Mouse (Mus musculus) limb, embryonic 11.5 days (tissue): ENCODE results near the gene Inpp5d. TPM values are rescaled to one million over a fixed set of nuclear protein-coding genes. Genes with fewer than 3 reads are reported as not detected.

Experiments used
- ATAC-seq: fragments of 200-750 bp; cut with Nextera tagmentation; 2 replicates; pipeline ENCODE4 v1.8.0; 2017; ENCODE audit warnings: low read depth; ENCODE audit not compliant: insufficient number of reproducible peaks, low FRiP score, low TSS enrichment
- DNase-seq: peaks from one replicate; pipeline ENCODE4 v3.0.0-alpha.2; 2015; ENCODE audit warnings: low spot score
- H3K27ac ChIP-seq: fragments of 300-500 bp; sonication (generic); replicated peaks from 2 replicates; pipeline ENCODE4 v1.5.1; 2014; ENCODE audit warnings: low read depth, mild to moderate bottlenecking, low read length
- H3K27me3 ChIP-seq: fragments of 300-500 bp; sonication (generic); 2 replicates; pipeline ENCODE4 v1.6.1; 2014; ENCODE audit warnings: mild to moderate bottlenecking, low read length, mixed read lengths; ENCODE audit not compliant: control insufficient read depth, insufficient read depth
- H3K36me3 ChIP-seq: fragments of 300-500 bp; sonication (generic); 2 replicates; pipeline ENCODE4 v1.6.1; 2014; ENCODE audit warnings: mild to moderate bottlenecking, low read length, moderate library complexity, mixed read lengths; ENCODE audit not compliant: control insufficient read depth, insufficient read depth
- H3K4me1 ChIP-seq: fragments of 300-500 bp; sonication (generic); 2 replicates; pipeline ENCODE4 v1.6.1; 2014; ENCODE audit warnings: low read length, mixed read lengths; ENCODE audit not compliant: control insufficient read depth, insufficient read depth
- H3K4me2 ChIP-seq: fragments of 300-500 bp; sonication (generic); 2 replicates; pipeline ENCODE4 v1.6.1; 2014; ENCODE audit warnings: low read depth, mild to moderate bottlenecking, moderate library complexity; ENCODE audit not compliant: severe bottlenecking
- H3K4me3 ChIP-seq: fragments of 300-500 bp; sonication (generic); 2 replicates; pipeline ENCODE4 v1.5.1; 2014; ENCODE audit warnings: low read depth, low read length
- H3K9ac ChIP-seq: fragments of 300-500 bp; sonication (generic); 2 replicates; pipeline ENCODE4 v1.6.1; 2014; ENCODE audit warnings: mild to moderate bottlenecking, low read length
- H3K9me3 ChIP-seq: fragments of 300-500 bp; sonication (generic); 2 replicates; pipeline ENCODE4 v1.6.1; 2016; ENCODE audit warnings: low read length; ENCODE audit not compliant: control insufficient read depth
- WGBS: fragments of 180-500 bp; shearing (Covaris S2); extraction: QIAGEN DNeasy Blood & Tissue Kit; methylation state at CpG from one replicate; pipeline ENCODE4 v1.1.7; 2014; 5-methylcytosine and 5-hydroxymethylcytosine counted together
- polyA plus RNA-seq: library from polyadenylated mRNA; unstranded; fragments of >200 nt; fragmentation: Nextera tagmentation; extraction: Ambion mirVana; gene quantifications from 2 replicates; pipeline ENCODE4 v1.2.1, GENCODE M21; 2014

Gene Inpp5d
- polyA plus RNA-seq, 1 experiment from 2014 or later, result 5.4 TPM

DNA sequence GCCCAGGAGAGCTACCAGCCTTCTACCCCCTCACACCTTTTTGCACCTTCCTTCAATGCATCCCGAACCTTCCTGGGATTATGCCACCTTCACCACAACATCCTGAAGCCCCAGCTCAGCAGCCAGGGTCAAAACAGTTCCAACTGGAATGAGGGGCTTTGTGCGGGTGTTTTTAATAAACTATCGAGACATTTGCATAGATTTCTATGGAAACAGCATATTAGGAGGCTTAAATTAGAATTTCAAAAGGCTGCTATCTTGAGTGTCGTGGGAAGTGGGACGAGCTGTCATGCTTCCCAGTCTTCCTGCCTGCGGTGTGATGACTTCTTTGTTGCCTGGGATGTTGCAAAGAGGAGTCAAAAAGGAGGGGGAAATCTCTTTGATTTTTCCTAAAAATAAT lies 88.9 kb downstream of the Inpp5d start:
- 69% methylated on average over 6 of the region's 6 CpGs for WGBS
- no peaks in the 10 kb centered on the region for H3K36me3 ChIP-seq
- ATAC-seq, result no peak

DNA sequence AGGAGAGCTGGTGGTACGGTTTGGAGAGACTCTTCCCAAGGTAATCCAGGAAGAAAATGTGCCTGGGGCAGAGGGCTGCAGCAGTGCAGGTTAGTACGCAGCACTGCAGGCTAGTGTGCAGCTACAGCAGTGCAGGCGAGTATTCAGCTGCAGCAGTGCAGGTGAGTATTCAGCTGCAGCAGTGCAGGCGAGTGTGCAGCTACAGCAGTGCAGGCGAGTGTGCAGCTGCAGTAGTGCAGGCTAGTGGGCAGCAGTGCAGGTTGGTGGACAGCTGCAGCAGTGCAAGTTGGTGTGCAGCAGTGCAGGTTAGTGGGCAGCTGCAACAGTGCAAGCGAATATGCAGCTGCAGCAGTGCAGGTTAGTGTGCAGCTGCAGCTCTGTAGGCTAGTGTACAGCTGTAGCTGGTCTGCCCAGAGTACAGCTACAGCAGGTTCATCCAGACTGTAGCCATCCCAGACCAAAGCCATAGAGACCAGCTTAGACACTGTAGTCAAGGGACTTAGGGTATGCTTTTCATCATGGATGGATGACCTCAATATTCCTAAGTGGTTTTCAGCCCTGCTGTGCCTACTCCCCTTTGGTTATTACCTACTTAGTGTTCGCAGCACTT lies 89.7 kb downstream of the Inpp5d start:
- H3K4me2 ChIP-seq, result no peak overlapping the region
- H3K9me3 ChIP-seq, result no peaks in the 10 kb centered on the region
- no peaks in the 10 kb centered on the region for H3K27me3 ChIP-seq
- DNase-seq (no peak), ATAC-seq (no peak)
- 81% methylated on average over 7 of the region's 7 CpGs for WGBS
- H3K4me3 ChIP-seq, result no peak overlapping the region
- no peak overlapping the region for H3K27ac ChIP-seq
- H3K36me3 ChIP-seq, result no peaks in the 10 kb centered on the region
- no peaks in the 10 kb centered on the region for H3K4me1 ChIP-seq
- H3K9ac ChIP-seq, result no peak overlapping the region

More for the DNA sequence above, 88.9 kb downstream of the Inpp5d start:
- Histone ChIP-seq H3K27ac (no peak overlapping the region), H3K27me3 (no peaks in the 10 kb centered on the region), H3K9ac (no peak overlapping the region), H3K4me2 (no peak overlapping the region), H3K4me1 (no peaks in the 10 kb centered on the region), H3K4me3 (no peak overlapping the region), H3K9me3 (no peaks in the 10 kb centered on the region)
- DNase-seq, result no peak

DNA sequence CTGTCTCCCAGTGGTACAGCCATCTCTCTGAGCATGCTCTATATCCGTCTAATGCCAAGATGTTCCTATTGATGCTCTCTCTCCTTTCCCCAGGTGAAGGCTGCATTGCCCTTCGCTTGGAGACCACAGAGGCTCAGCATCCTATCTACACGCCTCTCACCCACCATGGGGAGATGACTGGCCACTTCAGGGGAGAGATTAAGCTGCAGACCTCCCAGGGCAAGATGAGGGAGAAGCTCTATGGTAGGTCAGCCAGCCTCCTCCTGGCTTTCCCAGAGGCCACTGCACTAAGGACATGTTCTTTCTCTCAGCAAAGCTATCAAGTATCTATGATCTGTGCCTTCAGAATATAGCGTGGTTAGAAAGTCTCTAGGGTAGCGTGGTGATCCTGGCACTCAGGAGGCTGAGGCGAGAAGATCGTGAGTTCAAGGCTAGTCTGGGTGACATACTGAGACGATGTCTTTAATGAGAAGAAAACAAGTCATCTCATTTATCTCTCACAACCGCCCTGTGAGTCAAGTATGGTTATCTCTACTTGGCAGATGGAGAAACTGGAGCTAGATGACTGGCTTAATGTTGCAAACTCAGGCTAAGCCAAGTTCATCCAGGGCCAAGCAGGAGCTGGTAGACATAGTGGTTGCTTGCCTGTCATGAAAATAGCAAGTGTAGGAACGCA lies 92.0 kb downstream of the Inpp5d start:
- Histone ChIP-seq H3K36me3 (no peaks in the 10 kb centered on the region), H3K4me2 (no peak overlapping the region), H3K4me1 (no peaks in the 10 kb centered on the region), H3K27me3 (no peaks in the 10 kb centered on the region), H3K4me3 (no peak overlapping the region), H3K9me3 (no peaks in the 10 kb centered on the region), H3K9ac (no peak overlapping the region), H3K27ac (no peak overlapping the region)
- DNase-seq, result no peak
- ATAC-seq, result no peak
- WGBS, result 87% methylated on average over 10 of the region's 10 CpGs

DNA sequence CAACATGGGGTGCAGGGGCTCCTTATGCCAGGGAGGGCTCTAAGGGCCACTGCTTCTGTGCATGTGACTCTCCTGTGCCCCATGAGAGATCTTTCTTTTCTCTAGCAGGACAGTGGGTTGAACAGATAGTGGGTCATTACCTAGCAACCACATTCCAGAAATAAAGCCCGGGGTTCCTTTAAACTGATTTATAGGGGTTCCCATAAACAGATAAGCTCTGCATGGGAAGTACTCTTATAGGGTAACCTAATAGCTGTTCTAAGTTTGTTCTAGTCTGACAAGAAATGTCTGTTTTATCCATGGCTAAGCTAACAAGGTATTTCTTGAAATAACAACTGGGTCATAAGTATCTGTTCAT lies 92.5 kb downstream of the Inpp5d start:
- no peaks in the 10 kb centered on the region for H3K36me3 ChIP-seq
- WGBS, result 83% methylated on average over 1 of the region's 1 CpGs
- ATAC-seq (no peak), DNase-seq (no peak)
- no peak overlapping the region for H3K4me2 ChIP-seq
- H3K27ac ChIP-seq, result no peak overlapping the region
- no peaks in the 10 kb centered on the region for H3K4me1 ChIP-seq
- H3K9ac ChIP-seq, result no peak overlapping the region
- no peaks in the 10 kb centered on the region for H3K9me3 ChIP-seq
- no peaks in the 10 kb centered on the region for H3K27me3 ChIP-seq
- H3K4me3 ChIP-seq, result no peak overlapping the region

DNA sequence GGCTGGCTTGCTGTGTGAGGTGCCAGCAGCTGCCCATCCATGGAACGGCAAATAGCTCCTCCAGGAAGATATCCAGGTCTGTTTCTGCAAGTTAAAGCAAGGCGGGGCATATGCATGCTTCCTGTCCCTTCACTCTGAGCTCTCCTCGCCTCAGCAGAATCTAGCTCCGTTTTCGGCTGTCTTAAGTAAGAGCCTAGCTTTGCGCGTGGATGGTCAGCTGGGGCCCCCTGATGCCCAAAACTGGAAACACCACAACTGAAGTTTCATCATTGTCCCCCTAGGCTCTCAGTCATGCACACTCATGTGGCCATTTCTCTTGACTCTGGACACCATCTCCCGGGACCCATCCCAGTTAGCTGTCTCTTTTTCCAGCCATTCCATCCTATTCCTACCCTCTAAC lies 101.3 kb downstream of the Inpp5d start:
- Histone ChIP-seq H3K9ac (no peak overlapping the region), H3K36me3 (no peaks in the 10 kb centered on the region), H3K9me3 (no peaks in the 10 kb centered on the region), H3K27ac (no peak overlapping the region), H3K4me2 (no peak overlapping the region), H3K4me3 (no peak overlapping the region), H3K27me3 (no peaks in the 10 kb centered on the region), H3K4me1 (no peaks in the 10 kb centered on the region)
- ATAC-seq, result no peak
- 28% methylated on average over 8 of the region's 8 CpGs for WGBS
- peak; percentile 41 for DNase-seq

DNA sequence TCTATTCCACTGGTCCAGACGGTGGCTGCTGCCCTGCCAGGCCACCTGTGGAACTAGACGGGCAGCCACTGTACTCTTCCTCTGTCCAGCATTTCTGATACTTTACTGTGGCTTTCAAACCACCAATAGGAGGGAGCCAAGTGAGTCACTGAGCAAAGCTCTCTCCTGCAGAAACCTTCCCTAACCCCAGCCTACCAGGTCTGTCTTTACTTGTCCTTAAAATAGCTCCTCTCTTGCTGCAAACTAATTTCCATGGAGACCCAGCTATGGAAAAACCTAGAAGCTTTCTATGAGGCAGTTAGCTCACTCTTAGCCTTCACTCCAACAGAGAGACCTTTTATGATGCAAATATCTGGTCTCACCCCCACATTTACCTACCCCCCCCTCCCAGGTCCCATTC lies 102.0 kb downstream of the Inpp5d start:
- Histone ChIP-seq H3K27ac (no peak overlapping the region), H3K27me3 (no peaks in the 10 kb centered on the region), H3K4me3 (no peak overlapping the region), H3K36me3 (no peaks in the 10 kb centered on the region), H3K4me1 (no peaks in the 10 kb centered on the region), H3K9ac (no peak overlapping the region), H3K4me2 (no peak overlapping the region), H3K9me3 (no peaks in the 10 kb centered on the region)
- no peak for ATAC-seq
- no peak for DNase-seq
- WGBS, result 43% methylated on average over 2 of the region's 2 CpGs

DNA sequence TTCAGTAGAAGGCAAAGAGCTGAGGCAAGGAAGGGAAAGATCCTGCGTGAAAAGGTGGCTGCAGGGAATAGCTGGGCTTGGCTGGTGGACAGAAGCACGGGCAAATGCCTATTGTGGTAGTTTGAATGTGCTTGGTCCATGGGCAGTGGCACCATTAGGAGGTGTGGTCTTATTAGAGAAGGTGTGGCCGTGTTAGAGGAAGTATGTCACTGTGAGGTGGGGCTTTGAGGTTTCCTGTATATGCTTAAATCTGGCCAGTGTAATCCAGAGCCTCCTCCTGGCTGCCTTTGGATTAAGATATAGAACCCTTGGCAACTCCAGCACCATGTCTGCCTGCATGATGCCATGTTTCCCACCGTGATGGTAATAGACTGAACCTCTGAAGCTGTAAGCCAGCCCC lies 103.2 kb downstream of the Inpp5d start:
- Histone ChIP-seq H3K4me1 (no peaks in the 10 kb centered on the region), H3K9ac (no peak overlapping the region), H3K36me3 (no peaks in the 10 kb centered on the region), H3K4me3 (no peak overlapping the region), H3K27me3 (no peaks in the 10 kb centered on the region), H3K4me2 (no peak overlapping the region), H3K27ac (no peak overlapping the region), H3K9me3 (no peaks in the 10 kb centered on the region)
- ATAC-seq (no peak), DNase-seq (no peak)
- 78% methylated on average over 4 of the region's 4 CpGs for WGBS

DNA sequence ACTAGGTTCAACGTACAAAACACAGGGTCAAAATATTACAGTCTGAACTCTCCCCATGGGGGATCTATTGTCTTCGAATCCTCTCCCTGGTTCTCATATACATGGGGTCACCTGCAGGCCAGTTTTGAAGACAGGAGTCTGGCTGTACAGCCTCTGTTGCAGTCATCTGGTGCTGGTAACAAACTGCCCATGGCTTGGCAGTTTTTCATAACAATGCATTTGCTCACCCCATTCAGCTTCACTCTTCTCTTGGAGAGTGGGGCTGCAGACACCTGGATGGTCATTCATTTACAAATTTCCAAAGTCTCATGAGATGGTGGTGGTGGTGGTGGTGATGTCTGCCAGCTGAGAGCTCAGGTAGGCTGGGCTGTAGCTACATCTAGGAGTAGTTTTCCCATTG lies 109.0 kb downstream of the Inpp5d start:
- no peaks in the 10 kb centered on the region for H3K36me3 ChIP-seq

DNA sequence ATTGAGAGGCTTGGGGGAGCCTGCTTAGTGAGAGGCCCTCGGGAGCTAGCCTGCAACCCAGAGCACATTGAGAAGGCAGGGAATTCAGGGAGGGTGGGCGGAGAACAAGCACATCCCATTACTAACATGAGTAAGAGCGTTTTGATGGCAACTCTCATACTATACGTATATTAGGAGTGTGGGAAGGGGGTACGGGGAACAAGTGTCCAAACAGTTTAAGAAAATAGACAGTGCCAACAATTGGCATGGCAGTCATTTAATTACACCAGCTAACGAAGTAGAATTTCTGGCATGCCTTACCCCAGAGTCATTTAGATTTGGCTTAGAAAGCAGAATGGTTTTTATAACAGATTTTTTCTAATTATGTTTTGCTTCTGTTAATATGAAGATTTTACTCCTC lies 109.7 kb downstream of the Inpp5d start:
- DNase-seq, result no peak
- Histone ChIP-seq H3K9ac (no peak overlapping the region), H3K4me1 (no peaks in the 10 kb centered on the region), H3K27ac (no peak overlapping the region), H3K4me2 (no peak overlapping the region), H3K9me3 (no peaks in the 10 kb centered on the region), H3K36me3 (no peaks in the 10 kb centered on the region), H3K27me3 (no peaks in the 10 kb centered on the region), H3K4me3 (no peak overlapping the region)
- 86% methylated on average over 6 of the region's 6 CpGs for WGBS
- no peak for ATAC-seq

More for the DNA sequence above, 109.0 kb downstream of the Inpp5d start:
- Histone ChIP-seq H3K4me2 (no peak overlapping the region), H3K27ac (no peak overlapping the region), H3K9me3 (no peaks in the 10 kb centered on the region), H3K9ac (no peak overlapping the region), H3K4me1 (no peaks in the 10 kb centered on the region), H3K4me3 (no peak overlapping the region), H3K27me3 (no peaks in the 10 kb centered on the region)
- no peak for ATAC-seq
- WGBS, result 81% methylated on average over 2 of the region's 2 CpGs
- no peak for DNase-seq
